Mouse (Mus musculus) embryonic facial prominence, embryonic 11.5 days (tissue): ENCODE data around the gene Fat3. TPM values are rescaled to one million over a fixed set of nuclear protein-coding genes. Genes with fewer than 3 reads are reported as not detected.

Source experiments
- ATAC-seq: fragments of 200-750 bp; cut with Nextera tagmentation; replicated peaks from 2 replicates; pipeline ENCODE4 v1.8.0; 2017; ENCODE audit warnings: low read depth; ENCODE audit not compliant: insufficient number of reproducible peaks, low FRiP score, low TSS enrichment
- DNase-seq: peaks from one replicate; pipeline ENCODE4 v3.0.0-alpha.2; 2015; ENCODE audit warnings: low spot score
- H3K27ac ChIP-seq: fragments of 300-500 bp; sonication (generic); replicated peaks from 2 replicates; pipeline ENCODE4 v1.5.1; 2014; ENCODE audit warnings: mild to moderate bottlenecking, low read depth, low read length, control low read depth
- H3K27me3 ChIP-seq: fragments of 300-500 bp; sonication (generic); 2 replicates; pipeline ENCODE4 v1.6.1; 2014; ENCODE audit warnings: mild to moderate bottlenecking, low read length, moderate library complexity, mixed read lengths; ENCODE audit not compliant: control insufficient read depth, insufficient read depth
- H3K36me3 ChIP-seq: fragments of 300-500 bp; sonication (generic); replicated peaks from 2 replicates; pipeline ENCODE4 v1.6.1; 2014; ENCODE audit warnings: low read depth, mild to moderate bottlenecking, low read length, moderate library complexity, mixed read lengths; ENCODE audit not compliant: control insufficient read depth, insufficient read depth
- H3K4me1 ChIP-seq: fragments of 300-500 bp; sonication (generic); 2 replicates; pipeline ENCODE4 v1.6.1; 2014; ENCODE audit warnings: low read length, mixed read lengths; ENCODE audit not compliant: control insufficient read depth, insufficient read depth
- H3K4me2 ChIP-seq: fragments of 300-500 bp; sonication (generic); 2 replicates; pipeline ENCODE4 v1.6.1; 2014; ENCODE audit warnings: low read depth, mild to moderate bottlenecking, control low read depth, low read length, moderate library complexity
- H3K4me3 ChIP-seq: fragments of 300-500 bp; sonication (generic); 2 replicates; pipeline ENCODE4 v1.5.1; 2014; ENCODE audit warnings: low read depth, low read length, control low read depth
- H3K9ac ChIP-seq: fragments of 300-500 bp; sonication (generic); replicated peaks from 2 replicates; pipeline ENCODE4 v1.6.1; 2014; ENCODE audit warnings: mild to moderate bottlenecking, control low read depth, low read length
- H3K9me3 ChIP-seq: fragments of 300-500 bp; sonication (generic); replicated peaks from 2 replicates; pipeline ENCODE4 v1.6.1; 2016; ENCODE audit warnings: mild to moderate bottlenecking, low read length, inconsistent platforms, mixed read lengths; ENCODE audit not compliant: control insufficient read depth
- WGBS: fragments of 180-500 bp; shearing (Covaris S2); extraction: QIAGEN DNeasy Blood & Tissue Kit; methylation state at CpG from one replicate; pipeline ENCODE4 v1.1.7; 2014; 5-methylcytosine and 5-hydroxymethylcytosine counted together
- polyA plus RNA-seq: library from polyadenylated mRNA; unstranded; fragments of >200 nt; fragmentation: Nextera tagmentation; extraction: Ambion mirVana; gene quantifications from 2 replicates; pipeline ENCODE4 v1.2.1, GENCODE M21; 2014

Gene Fat3
- polyA plus RNA-seq, 1 experiment from 2014 or later, result 4.1 TPM

- DNase-seq (no peak), ATAC-seq (no peak)
- Histone ChIP-seq H3K4me1 (no peaks in the 10 kb centered on the region), H3K9ac (no peak overlapping the region), H3K4me3 (no peak overlapping the region), H3K4me2 (no peak overlapping the region), H3K27me3 (no peaks in the 10 kb centered on the region), H3K9me3 (no peaks in the 10 kb centered on the region), H3K27ac (no peak overlapping the region), H3K36me3 (no peaks in the 10 kb centered on the region)
- WGBS, result 74% methylated on average over 1 of the region's 1 CpGs
Observed at GRCm38 (mm10) chr9:16318957-16319356, 182.1 kb downstream of the Fat3 start.

- 65% methylated on average over 4 of the region's 4 CpGs for WGBS
- Histone ChIP-seq H3K27me3 (no peaks in the 10 kb centered on the region), H3K4me3 (no peak overlapping the region), H3K9ac (no peak overlapping the region), H3K4me1 (no peaks in the 10 kb centered on the region), H3K36me3 (no peaks in the 10 kb centered on the region), H3K27ac (no peak overlapping the region), H3K4me2 (no peak overlapping the region), H3K9me3 (no peaks in the 10 kb centered on the region)
- no peak for ATAC-seq
- DNase-seq, result no peak
Observed at GRCm38 (mm10) chr9:16312599-16313197, 188.4 kb downstream of the Fat3 start.

- H3K36me3 ChIP-seq, result no peaks in the 10 kb centered on the region
- H3K4me2 ChIP-seq, result no peak overlapping the region
- DNase-seq (no peak), ATAC-seq (no peak)
- H3K27me3 ChIP-seq, result no peaks in the 10 kb centered on the region
- H3K27ac ChIP-seq, result no peak overlapping the region
- no peaks in the 10 kb centered on the region for H3K9me3 ChIP-seq
- no peaks in the 10 kb centered on the region for H3K4me1 ChIP-seq
- H3K9ac ChIP-seq, result no peak overlapping the region
- 72% methylated on average over 5 of the region's 5 CpGs for WGBS
- H3K4me3 ChIP-seq, result no peak overlapping the region
Observed at GRCm38 (mm10) chr9:16310855-16311848, 189.9 kb downstream of the Fat3 start.

GRCm38 (mm10) chr9:16310305-16310704, 190.8 kb downstream of the Fat3 start:
- no peaks in the 10 kb centered on the region for H3K36me3 ChIP-seq
- no peaks in the 10 kb centered on the region for H3K9me3 ChIP-seq
- no peak overlapping the region for H3K9ac ChIP-seq
- H3K4me3 ChIP-seq, result no peak overlapping the region
- no peak overlapping the region for H3K27ac ChIP-seq
- H3K27me3 ChIP-seq, result no peaks in the 10 kb centered on the region
- no peak overlapping the region for H3K4me2 ChIP-seq
- WGBS, result 69% methylated on average over 4 of the region's 4 CpGs
- no peak for DNase-seq
- no peaks in the 10 kb centered on the region for H3K4me1 ChIP-seq
- no peak for ATAC-seq

GRCm38 (mm10) chr9:16307789-16308188, 193.3 kb downstream of the Fat3 start:
- H3K4me1 ChIP-seq, result no peaks in the 10 kb centered on the region
- 100% methylated on average over 1 of the region's 1 CpGs for WGBS
- H3K4me3 ChIP-seq, result no peak overlapping the region
- no peaks in the 10 kb centered on the region for H3K27me3 ChIP-seq
- H3K9ac ChIP-seq, result no peak overlapping the region
- ATAC-seq, result no peak
- H3K9me3 ChIP-seq, result no peaks in the 10 kb centered on the region
- H3K27ac ChIP-seq, result no peak overlapping the region
- H3K36me3 ChIP-seq, result no peaks in the 10 kb centered on the region
- DNase-seq, result no peak
- no peak overlapping the region for H3K4me2 ChIP-seq

- Histone ChIP-seq H3K9ac (no peak overlapping the region), H3K27ac (no peak overlapping the region), H3K36me3 (no peaks in the 10 kb centered on the region), H3K4me3 (no peak overlapping the region), H3K9me3 (no peaks in the 10 kb centered on the region), H3K4me2 (no peak overlapping the region), H3K27me3 (no peaks in the 10 kb centered on the region), H3K4me1 (no peaks in the 10 kb centered on the region)
- ATAC-seq, result no peak
- DNase-seq, result no peak
Observed at GRCm38 (mm10) chr9:16306222-16306621, 194.9 kb downstream of the Fat3 start.

- H3K4me2 ChIP-seq, result no peak overlapping the region
- H3K27ac ChIP-seq, result no peak overlapping the region
- H3K4me1 ChIP-seq, result no peaks in the 10 kb centered on the region
- H3K9ac ChIP-seq, result no peak overlapping the region
- no peaks in the 10 kb centered on the region for H3K27me3 ChIP-seq
- DNase-seq, result no peak
- no peak for ATAC-seq
- H3K36me3 ChIP-seq, result no peaks in the 10 kb centered on the region
- WGBS, result 79% methylated on average over 2 of the region's 2 CpGs
- no peaks in the 10 kb centered on the region for H3K9me3 ChIP-seq
- no peak overlapping the region for H3K4me3 ChIP-seq
Observed at GRCm38 (mm10) chr9:16305396-16306086, 195.5 kb downstream of the Fat3 start.

GRCm38 (mm10) chr9:16304949-16305348, 196.1 kb downstream of the Fat3 start:
- no peak for ATAC-seq
- Histone ChIP-seq H3K36me3 (no peaks in the 10 kb centered on the region), H3K4me1 (no peaks in the 10 kb centered on the region), H3K4me2 (no peak overlapping the region), H3K9ac (no peak overlapping the region), H3K4me3 (no peak overlapping the region), H3K27ac (no peak overlapping the region), H3K9me3 (no peaks in the 10 kb centered on the region), H3K27me3 (no peaks in the 10 kb centered on the region)
- no peak for DNase-seq
- 56% methylated on average over 2 of the region's 2 CpGs for WGBS
